Mouse (Mus musculus) embryonic facial prominence, embryonic 11.5 days (tissue): ENCODE data around the gene Krt9. TPM values are rescaled to one million over a fixed set of nuclear protein-coding genes. Genes with fewer than 3 reads are reported as not detected.

Experiments used
- ATAC-seq: fragments of 200-750 bp; cut with Nextera tagmentation; replicated peaks from 2 replicates; pipeline ENCODE4 v1.8.0; 2017; ENCODE audit warnings: low read depth; ENCODE audit not compliant: insufficient number of reproducible peaks, low FRiP score, low TSS enrichment
- DNase-seq: peaks from one replicate; pipeline ENCODE4 v3.0.0-alpha.2; 2015; ENCODE audit warnings: low spot score
- H3K27ac ChIP-seq: fragments of 300-500 bp; sonication (generic); replicated peaks from 2 replicates; pipeline ENCODE4 v1.5.1; 2014; ENCODE audit warnings: mild to moderate bottlenecking, low read depth, low read length, control low read depth
- H3K27me3 ChIP-seq: fragments of 300-500 bp; sonication (generic); 2 replicates; pipeline ENCODE4 v1.6.1; 2014; ENCODE audit warnings: mild to moderate bottlenecking, low read length, moderate library complexity, mixed read lengths; ENCODE audit not compliant: control insufficient read depth, insufficient read depth
- H3K36me3 ChIP-seq: fragments of 300-500 bp; sonication (generic); replicated peaks from 2 replicates; pipeline ENCODE4 v1.6.1; 2014; ENCODE audit warnings: low read depth, mild to moderate bottlenecking, low read length, moderate library complexity, mixed read lengths; ENCODE audit not compliant: control insufficient read depth, insufficient read depth
- H3K4me1 ChIP-seq: fragments of 300-500 bp; sonication (generic); 2 replicates; pipeline ENCODE4 v1.6.1; 2014; ENCODE audit warnings: low read length, mixed read lengths; ENCODE audit not compliant: control insufficient read depth, insufficient read depth
- H3K4me2 ChIP-seq: fragments of 300-500 bp; sonication (generic); 2 replicates; pipeline ENCODE4 v1.6.1; 2014; ENCODE audit warnings: low read depth, mild to moderate bottlenecking, control low read depth, low read length, moderate library complexity
- H3K4me3 ChIP-seq: fragments of 300-500 bp; sonication (generic); 2 replicates; pipeline ENCODE4 v1.5.1; 2014; ENCODE audit warnings: low read depth, low read length, control low read depth
- H3K9ac ChIP-seq: fragments of 300-500 bp; sonication (generic); replicated peaks from 2 replicates; pipeline ENCODE4 v1.6.1; 2014; ENCODE audit warnings: mild to moderate bottlenecking, control low read depth, low read length
- H3K9me3 ChIP-seq: fragments of 300-500 bp; sonication (generic); replicated peaks from 2 replicates; pipeline ENCODE4 v1.6.1; 2016; ENCODE audit warnings: mild to moderate bottlenecking, low read length, inconsistent platforms, mixed read lengths; ENCODE audit not compliant: control insufficient read depth
- WGBS: fragments of 180-500 bp; shearing (Covaris S2); extraction: QIAGEN DNeasy Blood & Tissue Kit; methylation state at CpG from one replicate; pipeline ENCODE4 v1.1.7; 2014; 5-methylcytosine and 5-hydroxymethylcytosine counted together
- polyA plus RNA-seq: library from polyadenylated mRNA; unstranded; fragments of >200 nt; fragmentation: Nextera tagmentation; extraction: Ambion mirVana; gene quantifications from 2 replicates; pipeline ENCODE4 v1.2.1, GENCODE M21; 2014

Gene Krt9
- polyA plus RNA-seq, 1 experiment from 2014 or later = not detected

- no peaks in the 10 kb centered on the region for H3K4me1 ChIP-seq
- H3K27ac ChIP-seq = no peak overlapping the region
- no peak overlapping the region for H3K4me2 ChIP-seq
- H3K27me3 ChIP-seq = no peaks in the 10 kb centered on the region
- no peaks in the 10 kb centered on the region for H3K36me3 ChIP-seq
- H3K9me3 ChIP-seq = no peaks in the 10 kb centered on the region
- ATAC-seq (no peak), DNase-seq (peak; percentile 3)
- H3K9ac ChIP-seq = no peak overlapping the region
- WGBS = 46% methylated on average over 8 of the region's 8 CpGs
- no peak overlapping the region for H3K4me3 ChIP-seq
Measured at GRCm38 (mm10) chr11:100200104-100200820, 7.2 kb upstream of the Krt9 start.

GRCm38 (mm10) chr11:100198666-100199065 is 5.6 kb upstream of the Krt9 start:
- H3K36me3 ChIP-seq = no peaks in the 10 kb centered on the region
- no peak overlapping the region for H3K4me2 ChIP-seq
- H3K9me3 ChIP-seq = no peaks in the 10 kb centered on the region
- no peaks in the 10 kb centered on the region for H3K4me1 ChIP-seq
- H3K9ac ChIP-seq = no peak overlapping the region
- H3K27ac ChIP-seq = no peak overlapping the region
- H3K4me3 ChIP-seq = no peak overlapping the region
- DNase-seq (no peak), ATAC-seq (no peak)
- 76% methylated on average over 4 of the region's 4 CpGs for WGBS
- no peaks in the 10 kb centered on the region for H3K27me3 ChIP-seq

GRCm38 (mm10) chr11:100191820-100192219 is 1.2 kb downstream of the Krt9 start:
- WGBS = 89% methylated on average over 3 of the region's 3 CpGs
- no peak overlapping the region for H3K27ac ChIP-seq
- H3K4me3 ChIP-seq = no peak overlapping the region
- H3K9ac ChIP-seq = no peak overlapping the region
- no peak for ATAC-seq
- H3K36me3 ChIP-seq = no peaks in the 10 kb centered on the region
- DNase-seq = no peak
- no peaks in the 10 kb centered on the region for H3K27me3 ChIP-seq
- H3K4me1 ChIP-seq = no peaks in the 10 kb centered on the region
- H3K9me3 ChIP-seq = no peaks in the 10 kb centered on the region
- no peak overlapping the region for H3K4me2 ChIP-seq

GRCm38 (mm10) chr11:100186736-100187135 is 6.3 kb downstream of the Krt9 start:
- WGBS = 88% methylated on average over 8 of the region's 8 CpGs
- DNase-seq (no peak), ATAC-seq (no peak)
- H3K4me1 ChIP-seq = no peaks in the 10 kb centered on the region
- H3K36me3 ChIP-seq = no peaks in the 10 kb centered on the region
- no peaks in the 10 kb centered on the region for H3K27me3 ChIP-seq
- no peak overlapping the region for H3K4me3 ChIP-seq
- no peak overlapping the region for H3K9ac ChIP-seq
- H3K4me2 ChIP-seq = no peak overlapping the region
- no peaks in the 10 kb centered on the region for H3K9me3 ChIP-seq
- no peak overlapping the region for H3K27ac ChIP-seq

GRCm38 (mm10) chr11:100181725-100182124 is 11.3 kb downstream of the Krt9 start:
- ATAC-seq = no peak
- Histone ChIP-seq H3K4me1 (no peaks in the 10 kb centered on the region), H3K27ac (no peak overlapping the region), H3K36me3 (no peaks in the 10 kb centered on the region), H3K4me2 (no peak overlapping the region), H3K4me3 (no peak overlapping the region), H3K9me3 (no peaks in the 10 kb centered on the region), H3K9ac (no peak overlapping the region), H3K27me3 (no peaks in the 10 kb centered on the region)
- WGBS = 77% methylated on average over 7 of the region's 7 CpGs
- no peak for DNase-seq

- Histone ChIP-seq H3K4me1 (no peaks in the 10 kb centered on the region), H3K9me3 (no peaks in the 10 kb centered on the region), H3K27me3 (no peaks in the 10 kb centered on the region), H3K4me3 (no peak overlapping the region), H3K4me2 (no peak overlapping the region), H3K27ac (no peak overlapping the region), H3K9ac (no peak overlapping the region), H3K36me3 (no peaks in the 10 kb centered on the region)
- ATAC-seq = no peak
- WGBS = 67% methylated on average over 3 of the region's 3 CpGs
- no peak for DNase-seq
Measured at GRCm38 (mm10) chr11:100179260-100179659, 13.8 kb downstream of the Krt9 start.

GRCm38 (mm10) chr11:100178307-100178706 is 14.7 kb downstream of the Krt9 start:
- no peaks in the 10 kb centered on the region for H3K27me3 ChIP-seq
- H3K36me3 ChIP-seq = no peaks in the 10 kb centered on the region
- H3K9me3 ChIP-seq = no peaks in the 10 kb centered on the region
- H3K27ac ChIP-seq = no peak overlapping the region
- no peaks in the 10 kb centered on the region for H3K4me1 ChIP-seq
- H3K4me2 ChIP-seq = no peak overlapping the region
- no peak overlapping the region for H3K9ac ChIP-seq
- H3K4me3 ChIP-seq = no peak overlapping the region
- ATAC-seq (no peak), DNase-seq (no peak)
- WGBS = 74% methylated on average over 5 of the region's 5 CpGs

GRCm38 (mm10) chr11:100176791-100177190 is 16.3 kb downstream of the Krt9 start:
- Histone ChIP-seq H3K27ac (no peak overlapping the region), H3K4me2 (no peak overlapping the region), H3K9me3 (no peaks in the 10 kb centered on the region), H3K4me1 (no peaks in the 10 kb centered on the region), H3K27me3 (no peaks in the 10 kb centered on the region), H3K9ac (no peak overlapping the region), H3K36me3 (no peaks in the 10 kb centered on the region), H3K4me3 (no peak overlapping the region)
- 83% methylated on average over 9 of the region's 9 CpGs for WGBS
- ATAC-seq (no peak), DNase-seq (peak; percentile 25)
